In genomic region chr7:34917998-34918397, GRCm38 (mm10) we compare ENCODE assay signal across 19 mouse cellular contexts. TPM values are rescaled to one million over a fixed set of nuclear protein-coding genes. Genes with fewer than 3 reads are reported as not detected.
A peak's percentile ranks its signal among the peaks of the same experiment; 100 is the strongest.
DNase-seq lines count a peak whose midpoint lies in the region; ATAC-seq and TF ChIP-seq lines count a peak whose summit lies in the region.
"Had no signal": no experiment of that assay in that cellular context is flagged by ENCODE, and none has a peak within 500 bp of the region (broad histone marks: within the 10 kb centered on the region; RNA-seq: fewer than 3 reads in every experiment).

No protein-coding gene starts in this region.

- no peaks in the 10 kb centered on the region for H3K9me3 ChIP-seq in intestine, embryonic 15.5 days
- no peaks in the 10 kb centered on the region for H3K9me3 ChIP-seq in intestine, postnatal 0 days (ENCODE audit: control insufficient read depth)
- no peaks in the 10 kb centered on the region for H3K9me3 ChIP-seq in kidney, embryonic 16.5 days (ENCODE audit: low read length)
- no peaks in the 10 kb centered on the region for H3K9me3 ChIP-seq in neural tube, embryonic 15.5 days (replicated peaks)
- no peaks in the 10 kb centered on the region for H3K9me3 ChIP-seq in forebrain, embryonic 14.5 days (replicated peaks; ENCODE audit: control insufficient read depth, low read length)
- H3K9me3 ChIP-seq: embryonic facial prominence, embryonic 12.5 days; heart, embryonic 10.5 days; hindbrain, embryonic 13.5 days had no signal

- H3K4me2 ChIP-seq in intestine, embryonic 15.5 days (replicated peaks), result no peak overlapping the region
- H3K4me2 ChIP-seq in intestine, postnatal 0 days (replicated peaks; ENCODE audit: low read depth), result no peak overlapping the region
- H3K4me2 ChIP-seq in kidney, embryonic 16.5 days (replicated peaks; ENCODE audit: low read depth, low read length), result no peak overlapping the region
- no peak overlapping the region for H3K4me2 ChIP-seq in neural tube, embryonic 15.5 days
- H3K4me2 ChIP-seq in forebrain, embryonic 14.5 days (ENCODE audit: low read length), result no peak overlapping the region
- H3K4me2 ChIP-seq: embryonic facial prominence, embryonic 12.5 days; hindbrain, embryonic 13.5 days had no signal

- no peak overlapping the region for H3K27ac ChIP-seq in intestine, embryonic 15.5 days
- no peak overlapping the region for H3K27ac ChIP-seq in intestine, postnatal 0 days (ENCODE audit: low read depth, low read length)
- peak overlapping the region; percentile 94 for H3K27ac ChIP-seq in kidney, embryonic 16.5 days (ENCODE audit: low read length)
- 0 out of 2 replicates have a peak overlapping the region, but pooled peaks have one; percentile 28 for H3K27ac ChIP-seq in neural tube, embryonic 15.5 days (replicated peaks)
- H3K27ac ChIP-seq in forebrain, embryonic 14.5 days (ENCODE audit: low read depth, low read length), result no peak overlapping the region
- H3K27ac ChIP-seq: embryonic facial prominence, embryonic 12.5 days; heart, embryonic 10.5 days; hindbrain, embryonic 13.5 days had no signal

- H3K4me3 ChIP-seq in intestine, embryonic 15.5 days (replicated peaks), result no peak overlapping the region
- H3K4me3 ChIP-seq in intestine, postnatal 0 days (ENCODE audit: low read depth, low read length), result no peak overlapping the region
- H3K4me3 ChIP-seq in kidney, embryonic 16.5 days (ENCODE audit: low read length), result no peak overlapping the region
- H3K4me3 ChIP-seq in neural tube, embryonic 15.5 days (replicated peaks), result no peak overlapping the region
- H3K4me3 ChIP-seq in forebrain, embryonic 14.5 days (ENCODE audit: low read depth, low read length), result no peak overlapping the region
- H3K4me3 ChIP-seq: embryonic facial prominence, embryonic 12.5 days; heart, embryonic 10.5 days; hindbrain, embryonic 13.5 days had no signal

- WGBS in intestine, embryonic 15.5 days, result 81% methylated on average over 4 of the region's 4 CpGs
- WGBS in intestine, postnatal 0 days, result 82% methylated on average over 4 of the region's 4 CpGs
- whole genome bisulfite sequencing in kidney, embryonic 16.5 days, result 60% methylated on average over 4 of the region's 4 CpGs
- WGBS in neural tube, embryonic 15.5 days, result 89% methylated on average over 4 of the region's 4 CpGs
- whole genome bisulfite sequencing in forebrain, embryonic 14.5 days, result 90% methylated on average over 4 of the region's 4 CpGs

- no peaks in the 10 kb centered on the region for H3K36me3 ChIP-seq in intestine, embryonic 15.5 days
- peaks cover 13% of the 10 kb centered on the region for H3K36me3 ChIP-seq in intestine, postnatal 0 days (ENCODE audit: control insufficient read depth, insufficient read depth)
- H3K36me3 ChIP-seq in kidney, embryonic 16.5 days (ENCODE audit: insufficient read depth, low read length), result peaks cover 5% of the 10 kb centered on the region; the same call in 1 of the 2 replicates
- no peaks in the 10 kb centered on the region for H3K36me3 ChIP-seq in neural tube, embryonic 15.5 days
- H3K36me3 ChIP-seq in forebrain, embryonic 14.5 days (ENCODE audit: control insufficient read depth, insufficient read depth, low read length), result no peaks in the 10 kb centered on the region
- H3K36me3 ChIP-seq: embryonic facial prominence, embryonic 12.5 days; hindbrain, embryonic 13.5 days had no signal

- ATAC-seq in intestine, embryonic 15.5 days, result peak; percentile 27; the same call in 1 of the 2 replicates
- ATAC-seq in intestine, postnatal 0 days, result no peak
- ATAC-seq in kidney, embryonic 16.5 days (ENCODE audit: low FRiP score, low TSS enrichment), result peak; percentile 7; the same call in 1 of the 2 replicates
- ATAC-seq in neural tube, embryonic 15.5 days (ENCODE audit: low FRiP score), result no peak
- no peak for ATAC-seq in forebrain, embryonic 14.5 days
- ATAC-seq: forebrain, embryonic 16.5 days had no signal

- H3K9ac ChIP-seq in intestine, embryonic 15.5 days, result no peak overlapping the region
- H3K9ac ChIP-seq in intestine, postnatal 0 days (ENCODE audit: low read depth, low read length), result no peak overlapping the region
- no peak overlapping the region for H3K9ac ChIP-seq in kidney, embryonic 16.5 days (replicated peaks; ENCODE audit: low read length)
- H3K9ac ChIP-seq in neural tube, embryonic 15.5 days (replicated peaks), result no peak overlapping the region
- H3K9ac ChIP-seq in forebrain, embryonic 14.5 days (ENCODE audit: low read length), result no peak overlapping the region
- H3K9ac ChIP-seq: embryonic facial prominence, embryonic 12.5 days; hindbrain, embryonic 13.5 days had no signal

- H3K27me3 ChIP-seq in intestine, embryonic 15.5 days (replicated peaks), result no peaks in the 10 kb centered on the region
- H3K27me3 ChIP-seq in intestine, postnatal 0 days (replicated peaks; ENCODE audit: control insufficient read depth, insufficient read depth, low read length), result no peaks in the 10 kb centered on the region
- H3K27me3 ChIP-seq in kidney, embryonic 16.5 days (ENCODE audit: insufficient read depth, low read length), result no peaks in the 10 kb centered on the region
- no peaks in the 10 kb centered on the region for H3K27me3 ChIP-seq in neural tube, embryonic 15.5 days (replicated peaks)
- H3K27me3 ChIP-seq in forebrain, embryonic 14.5 days (replicated peaks; ENCODE audit: control insufficient read depth, insufficient read depth, low read length), result no peaks in the 10 kb centered on the region
- H3K27me3 ChIP-seq: embryonic facial prominence, embryonic 12.5 days; hindbrain, embryonic 13.5 days had no signal

- DNase-seq in kidney, adult 18-20 months, result no peak
- no peak for DNase-seq in neural tube, embryonic 10.5 days (ENCODE audit: extremely low spot score, low spot score)
- DNase-seq in forebrain, embryonic 14.5 days (ENCODE audit: low spot score), result no peak
- DNase-seq in spleen, adult 18-20 months, result no peak
- DNase-seq: adrenal gland, adult 2 months; adrenal gland, postnatal 25 days; cerebellum, adult 2 months; cerebellum, postnatal 10 days; embryo, embryonic 11 days; gastrocnemius, postnatal 10 days; heart, postnatal 4 days had no signal

- H3K4me1 ChIP-seq in intestine, embryonic 15.5 days (replicated peaks), result peaks cover 9% of the 10 kb centered on the region
- 0 out of 2 replicates have a peak, but pooled peaks cover 3% of the 10 kb centered on the region for H3K4me1 ChIP-seq in intestine, postnatal 0 days (replicated peaks; ENCODE audit: control insufficient read depth, insufficient read depth, low read length)
- H3K4me1 ChIP-seq in kidney, embryonic 16.5 days (ENCODE audit: insufficient read depth, low read length), result peaks cover 35% of the 10 kb centered on the region
- H3K4me1 ChIP-seq in neural tube, embryonic 15.5 days, result peaks cover 16% of the 10 kb centered on the region
- peaks cover 2% of the 10 kb centered on the region; the same call in 1 of the 2 replicates for H3K4me1 ChIP-seq in forebrain, embryonic 14.5 days (ENCODE audit: control insufficient read depth, insufficient read depth, low read length)

- no peak for TF ChIP-seq CTCF in intestine, postnatal 0 days (IDR thresholded peaks at IDR 0.05; ENCODE audit: low read depth)

RNA-seq across cellular contexts. Expression of gene Pepd, which starts 5.8 kb away (rescaled TPM):
- polyA plus RNA-seq in intestine, embryonic 15.5 days (2015; fragmentation: Nextera tagmentation; extraction: Ambion mirVana), result 91.4 and 95.6 TPM in 2 replicates
- 178 and 192 TPM in 2 replicates for polyA plus RNA-seq in intestine, postnatal 0 days (2015; fragmentation: Nextera tagmentation; extraction: Ambion mirVana)
- 134 and 148 TPM in 2 replicates for polyA plus RNA-seq in kidney, embryonic 16.5 days (2015; fragmentation: Nextera tagmentation; extraction: Ambion mirVana)
- polyA plus RNA-seq in neural tube, embryonic 15.5 days (2015; fragmentation: Nextera tagmentation; extraction: Ambion mirVana), result 67.5 and 74.9 TPM in 2 replicates
- 61.8 and 64.7 TPM in 2 replicates for polyA plus RNA-seq in forebrain, embryonic 14.5 days (2014; fragmentation: Nextera tagmentation; extraction: Ambion mirVana)

Comparison
In these comparisons a context has a peak if more than half of its experiments do, and no peak if none do; other contexts are left out.
1. ATAC-seq: peak in intestine, embryonic 15.5 days (single experiment) and kidney, embryonic 16.5 days (single experiment); none in intestine, postnatal 0 days (single experiment), neural tube, embryonic 15.5 days (single experiment) and forebrain, embryonic 14.5 days (single experiment).
2. H3K27ac ChIP-seq: peak in kidney, embryonic 16.5 days (single experiment) and neural tube, embryonic 15.5 days (single experiment); none in intestine, embryonic 15.5 days (single experiment), intestine, postnatal 0 days (single experiment) and forebrain, embryonic 14.5 days (single experiment).